Mouse (Mus musculus): ENCODE results near the gene Gna14. TPM values are rescaled to one million over a fixed set of nuclear protein-coding genes. Genes with fewer than 3 reads are reported as not detected.

Gene Gna14
- polyA plus RNA-seq (2012; ENCODE audit: insufficient read depth, low replicate concordance), result not detected in 2 replicates

- TF ChIP-seq FLI1 (IDR thresholded peaks at IDR 0.05; ENCODE audit: low read length) (no peak), GATA1 (IDR thresholded peaks at IDR 0.05; ENCODE audit: borderline replicate concordance, low read length) (no peak)
- Histone ChIP-seq H3K4me3 (replicated peaks) (peak within 1 kb of the TSS; percentile 89), H3K27me3 (replicated peaks) (peaks cover 59% of the 10 kb centered on the region), H3K9me3 (no peaks in the 10 kb centered on the region), H3K36me3 (replicated peaks; ENCODE audit: low read length) (no peaks in the 10 kb centered on the region), H3K4me1 (peaks cover 31% of the 10 kb centered on the region)
Observed at GRCm38 (mm10) chr19:16435531-16436231, at the start of gene Gna14. Gene Gna14 (plus strand): TSS chr19:16435762.

GRCm38 (mm10) chr19:16386514-16386913, 49.0 kb upstream of the Gna14 start:
- H3K36me3 ChIP-seq (replicated peaks; ENCODE audit: low read length), result peaks cover 94% of the 10 kb centered on the region
- H3K9me3 ChIP-seq, result no peaks in the 10 kb centered on the region
- peaks cover 27% of the 10 kb centered on the region for H3K4me1 ChIP-seq
- TF ChIP-seq FLI1 (IDR thresholded peaks at IDR 0.05; ENCODE audit: low read length) (no peak), GATA1 (IDR thresholded peaks at IDR 0.05; ENCODE audit: borderline replicate concordance, low read length) (no peak)
- H3K27me3 ChIP-seq (replicated peaks), result no peaks in the 10 kb centered on the region
- H3K4me3 ChIP-seq (replicated peaks), result no peak overlapping the region

- peaks cover 66% of the 10 kb centered on the region for H3K36me3 ChIP-seq (replicated peaks; ENCODE audit: low read length)
- TF ChIP-seq FLI1 (IDR thresholded peaks at IDR 0.05; ENCODE audit: low read length), result no peak
- no peak for TF ChIP-seq GATA1 (IDR thresholded peaks at IDR 0.05; ENCODE audit: borderline replicate concordance, low read length)
- H3K4me1 ChIP-seq, result peaks cover 16% of the 10 kb centered on the region
- no peak overlapping the region for H3K4me3 ChIP-seq (replicated peaks)
- H3K27me3 ChIP-seq (replicated peaks), result no peaks in the 10 kb centered on the region
- H3K9me3 ChIP-seq, result no peaks in the 10 kb centered on the region
Observed at GRCm38 (mm10) chr19:16390192-16390795, 45.3 kb upstream of the Gna14 start.

GRCm38 (mm10) chr19:16394381-16394780, 41.2 kb upstream of the Gna14 start:
- no peak for TF ChIP-seq FLI1 (IDR thresholded peaks at IDR 0.05; ENCODE audit: low read length)
- no peak for TF ChIP-seq GATA1 (IDR thresholded peaks at IDR 0.05; ENCODE audit: borderline replicate concordance, low read length)
- H3K4me3 ChIP-seq (replicated peaks), result no peak overlapping the region
- peaks cover 7% of the 10 kb centered on the region; the same call in 1 of the 2 replicates for H3K4me1 ChIP-seq
- H3K36me3 ChIP-seq (replicated peaks; ENCODE audit: low read length), result peaks cover 28% of the 10 kb centered on the region
- no peaks in the 10 kb centered on the region for H3K9me3 ChIP-seq
- H3K27me3 ChIP-seq (replicated peaks), result peaks cover 1% of the 10 kb centered on the region

GRCm38 (mm10) chr19:16403101-16403500, 32.5 kb upstream of the Gna14 start:
- no peak for TF ChIP-seq GATA1 (IDR thresholded peaks at IDR 0.05; ENCODE audit: borderline replicate concordance, low read length)
- TF ChIP-seq FLI1 (IDR thresholded peaks at IDR 0.05; ENCODE audit: low read length), result no peak
- Histone ChIP-seq H3K4me3 (replicated peaks) (no peak overlapping the region), H3K36me3 (replicated peaks; ENCODE audit: low read length) (no peaks in the 10 kb centered on the region), H3K4me1 (peaks cover 8% of the 10 kb centered on the region), H3K9me3 (0 out of 2 replicates have a peak, but pooled peaks cover 3% of the 10 kb centered on the region), H3K27me3 (replicated peaks) (peaks cover 6% of the 10 kb centered on the region)

GRCm38 (mm10) chr19:16407727-16408126, 27.8 kb upstream of the Gna14 start:
- 0 out of 2 replicates have a peak, but pooled peaks cover 3% of the 10 kb centered on the region for H3K9me3 ChIP-seq
- H3K27me3 ChIP-seq (replicated peaks), result peaks cover 4% of the 10 kb centered on the region
- H3K4me3 ChIP-seq (replicated peaks), result no peak overlapping the region
- peaks cover 4% of the 10 kb centered on the region; the same call in 1 of the 2 replicates for H3K4me1 ChIP-seq
- TF ChIP-seq GATA1 (IDR thresholded peaks at IDR 0.05; ENCODE audit: borderline replicate concordance, low read length), result no peak
- TF ChIP-seq FLI1 (IDR thresholded peaks at IDR 0.05; ENCODE audit: low read length), result no peak
- H3K36me3 ChIP-seq (replicated peaks; ENCODE audit: low read length), result no peaks in the 10 kb centered on the region

GRCm38 (mm10) chr19:16411302-16411701, 24.3 kb upstream of the Gna14 start:
- no peaks in the 10 kb centered on the region for H3K9me3 ChIP-seq
- peaks cover 4% of the 10 kb centered on the region; the same call in 1 of the 2 replicates for H3K4me1 ChIP-seq
- no peak overlapping the region for H3K4me3 ChIP-seq (replicated peaks)
- no peak for TF ChIP-seq GATA1 (IDR thresholded peaks at IDR 0.05; ENCODE audit: borderline replicate concordance, low read length)
- no peak for TF ChIP-seq FLI1 (IDR thresholded peaks at IDR 0.05; ENCODE audit: low read length)
- no peaks in the 10 kb centered on the region for H3K36me3 ChIP-seq (replicated peaks; ENCODE audit: low read length)
- H3K27me3 ChIP-seq (replicated peaks), result peaks cover 2% of the 10 kb centered on the region

- Histone ChIP-seq H3K4me1 (no peaks in the 10 kb centered on the region), H3K36me3 (replicated peaks; ENCODE audit: low read length) (no peaks in the 10 kb centered on the region), H3K9me3 (peaks cover 36% of the 10 kb centered on the region), H3K27me3 (replicated peaks) (peaks cover 3% of the 10 kb centered on the region), H3K4me3 (replicated peaks) (no peak overlapping the region)
- TF ChIP-seq GATA1 (IDR thresholded peaks at IDR 0.05; ENCODE audit: borderline replicate concordance, low read length) (no peak), FLI1 (IDR thresholded peaks at IDR 0.05; ENCODE audit: low read length) (no peak)
Observed at GRCm38 (mm10) chr19:16418086-16418663, 17.4 kb upstream of the Gna14 start.

GRCm38 (mm10) chr19:16425596-16425995, 10.0 kb upstream of the Gna14 start:
- Histone ChIP-seq H3K9me3 (peaks cover 45% of the 10 kb centered on the region), H3K4me3 (replicated peaks) (no peak overlapping the region), H3K27me3 (replicated peaks) (peaks cover 7% of the 10 kb centered on the region), H3K36me3 (replicated peaks; ENCODE audit: low read length) (no peaks in the 10 kb centered on the region), H3K4me1 (no peaks in the 10 kb centered on the region)
- no peak for TF ChIP-seq FLI1 (IDR thresholded peaks at IDR 0.05; ENCODE audit: low read length)
- no peak for TF ChIP-seq GATA1 (IDR thresholded peaks at IDR 0.05; ENCODE audit: borderline replicate concordance, low read length)

- Histone ChIP-seq H3K4me1 (peaks cover 15% of the 10 kb centered on the region), H3K4me3 (replicated peaks) (no peak overlapping the region), H3K36me3 (replicated peaks; ENCODE audit: low read length) (no peaks in the 10 kb centered on the region), H3K27me3 (replicated peaks) (peaks cover 27% of the 10 kb centered on the region), H3K9me3 (peaks cover 14% of the 10 kb centered on the region)
- TF ChIP-seq GATA1 (IDR thresholded peaks at IDR 0.05; ENCODE audit: borderline replicate concordance, low read length) (no peak), FLI1 (IDR thresholded peaks at IDR 0.05; ENCODE audit: low read length) (no peak)
Observed at GRCm38 (mm10) chr19:16431368-16431767, 4.2 kb upstream of the Gna14 start.
